Mouse (Mus musculus): ENCODE data around the gene Slc2a8. TPM values are rescaled to one million over a fixed set of nuclear protein-coding genes. Genes with fewer than 3 reads are reported as not detected.
"Not testable (repeated sequence)": the region's sequence is repeated elsewhere in the genome, so short reads cannot be mapped to it uniquely, and the experiment has no call there.

Gene Slc2a8
- polyA plus RNA-seq (2015; fragmentation: Nextera tagmentation; extraction: Ambion mirVana): 19.8 and 25.7 TPM in 2 replicates

DNA sequence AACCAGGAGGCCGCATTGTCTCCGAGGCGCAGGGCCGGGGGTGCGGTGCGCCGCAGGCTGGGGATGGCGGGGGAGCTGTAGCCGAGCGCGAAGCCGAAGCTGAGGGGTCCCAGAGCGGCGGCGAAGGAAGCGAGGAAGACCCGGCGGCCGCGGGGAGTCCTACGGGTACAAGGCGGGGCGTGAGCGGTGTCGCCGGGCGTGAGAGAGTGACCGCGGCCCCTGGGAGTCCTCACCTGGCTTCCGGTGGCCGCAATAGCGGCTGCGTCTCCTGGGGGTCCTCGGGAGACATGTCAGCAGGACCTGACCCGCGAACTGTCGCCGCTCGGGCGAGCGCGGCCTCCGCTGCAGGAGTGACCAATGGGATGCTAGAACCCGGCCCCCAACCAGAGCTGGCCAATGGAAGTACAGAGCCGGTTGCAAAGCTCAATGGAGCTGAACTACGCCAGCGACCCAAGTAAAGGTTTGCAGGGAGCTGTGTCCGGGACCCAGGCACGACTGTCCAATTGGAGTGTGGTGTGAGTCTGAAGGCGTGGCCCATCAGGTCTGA, at the start of gene Slc2a8:
Gene Slc2a8 (minus strand): TSS at position 359 of the 547 bp plus-strand sequence.
- peaks cover 8% of the 10 kb centered on the region; the same call in 1 of the 2 replicates for H3K27me3 ChIP-seq
- peak; percentile 98 for ATAC-seq (ENCODE audit: low FRiP score)
- no peaks in the 10 kb centered on the region for H3K9me3 ChIP-seq
- H3K36me3 ChIP-seq: peaks cover 8% of the 10 kb centered on the region
- H3K4me3 ChIP-seq: peak within 1 kb of the TSS; percentile 87
- H3K4me2 ChIP-seq: peak within 1 kb of the TSS; percentile 99
- peak within 1 kb of the TSS; percentile 94 for H3K9ac ChIP-seq
- under 1% methylated on average over 50 of the region's 50 CpGs for WGBS
- peaks cover 37% of the 10 kb centered on the region for H3K4me1 ChIP-seq (replicated peaks)
- H3K27ac ChIP-seq: peak within 1 kb of the TSS; percentile 85

DNA sequence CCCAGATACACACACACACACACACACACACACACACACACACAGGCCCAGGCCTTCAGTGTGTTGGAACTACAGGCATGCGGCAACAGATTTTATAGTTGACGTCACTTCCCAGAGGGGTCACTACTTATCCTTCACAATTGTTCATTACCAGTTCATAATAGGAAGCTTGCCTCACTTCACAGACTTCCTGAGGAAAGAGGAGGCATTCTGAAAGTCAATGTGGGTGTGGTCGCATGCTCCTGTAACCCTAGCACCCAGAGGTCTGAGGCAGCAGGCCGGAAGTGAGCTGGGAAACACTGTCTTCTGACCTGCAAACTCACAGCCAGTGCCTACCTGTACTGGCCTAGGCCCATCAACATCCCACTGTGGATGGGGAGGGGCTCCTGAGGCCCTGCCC, 43.2 kb upstream of the Slc2a8 start:
- Histone ChIP-seq H3K27me3 (no peaks in the 10 kb centered on the region), H3K9ac (no peak overlapping the region; the same call in 1 of the 2 replicates), H3K4me1 (replicated peaks) (no peaks in the 10 kb centered on the region; the same call in 1 of the 2 replicates), H3K36me3 (peaks cover 24% of the 10 kb centered on the region), H3K9me3 (no peaks in the 10 kb centered on the region), H3K4me3 (no peak overlapping the region), H3K4me2 (no peak overlapping the region), H3K27ac (no peak overlapping the region)
- ATAC-seq (ENCODE audit: low FRiP score): no peak
- WGBS: 86% methylated on average over 4 of the region's 4 CpGs

DNA sequence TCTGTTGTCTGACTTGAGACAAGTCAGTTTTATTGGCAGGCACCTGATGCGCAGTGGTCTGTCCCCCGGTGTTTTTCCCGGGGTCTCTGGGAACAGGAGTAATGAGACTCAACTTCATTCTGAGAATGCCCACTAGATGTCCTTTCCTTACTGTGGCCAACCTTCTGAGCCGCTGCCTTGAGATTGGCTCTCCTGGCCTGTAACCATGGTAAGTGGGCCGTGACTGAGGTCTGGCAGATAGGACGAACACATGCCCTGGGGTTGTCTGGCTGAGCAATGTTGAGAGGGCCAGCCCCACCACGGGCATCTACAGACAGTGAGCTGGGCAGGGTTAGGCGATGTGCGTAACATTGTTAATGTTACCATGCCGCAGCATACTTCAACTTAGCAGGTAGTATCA, 42.7 kb upstream of the Slc2a8 start:
- ATAC-seq (ENCODE audit: low FRiP score): 0 out of 2 replicates have a peak, but pooled peaks have one; percentile 24
- peaks cover 20% of the 10 kb centered on the region for H3K36me3 ChIP-seq
- no peaks in the 10 kb centered on the region for H3K9me3 ChIP-seq
- no peaks in the 10 kb centered on the region for H3K27me3 ChIP-seq
- 68% methylated on average over 10 of the region's 10 CpGs for WGBS
- no peak overlapping the region for H3K4me2 ChIP-seq
- no peak overlapping the region for H3K4me3 ChIP-seq
- no peak overlapping the region for H3K27ac ChIP-seq
- no peaks in the 10 kb centered on the region; the same call in 1 of the 2 replicates for H3K4me1 ChIP-seq (replicated peaks)
- no peak overlapping the region for H3K9ac ChIP-seq

GRCm38 (mm10) chr2:33022846-33023245, 41.0 kb upstream of the Slc2a8 start:
- Histone ChIP-seq H3K27ac (no peak overlapping the region), H3K9ac (no peak overlapping the region), H3K9me3 (no peaks in the 10 kb centered on the region), H3K27me3 (0 out of 2 replicates have a peak, but pooled peaks cover 4% of the 10 kb centered on the region), H3K4me1 (replicated peaks) (no peaks in the 10 kb centered on the region; the same call in 1 of the 2 replicates), H3K4me2 (no peak overlapping the region), H3K4me3 (no peak overlapping the region), H3K36me3 (peaks cover 14% of the 10 kb centered on the region)
- ATAC-seq (ENCODE audit: low FRiP score): no peak
- 83% methylated on average over 6 of the region's 6 CpGs for WGBS

GRCm38 (mm10) chr2:33018026-33018425, 36.1 kb upstream of the Slc2a8 start:
- Histone ChIP-seq H3K4me2 (no peak overlapping the region), H3K4me3 (no peak overlapping the region), H3K27ac (no peak overlapping the region), H3K9ac (no peak overlapping the region), H3K27me3 (0 out of 2 replicates have a peak, but pooled peaks cover 4% of the 10 kb centered on the region), H3K36me3 (peaks cover 7% of the 10 kb centered on the region; the same call in 1 of the 2 replicates), H3K9me3 (no peaks in the 10 kb centered on the region), H3K4me1 (replicated peaks) (no peaks in the 10 kb centered on the region)
- ATAC-seq (ENCODE audit: low FRiP score): no peak
- 11% methylated on average over 6 of the region's 6 CpGs for WGBS

- H3K27me3 ChIP-seq: 0 out of 2 replicates have a peak, but pooled peaks cover 4% of the 10 kb centered on the region
- no peaks in the 10 kb centered on the region for H3K9me3 ChIP-seq
- no peak overlapping the region for H3K4me2 ChIP-seq
- no peak overlapping the region for H3K4me3 ChIP-seq
- no peak overlapping the region for H3K9ac ChIP-seq
- peaks cover 7% of the 10 kb centered on the region; the same call in 1 of the 2 replicates for H3K36me3 ChIP-seq
- no peaks in the 10 kb centered on the region for H3K4me1 ChIP-seq (replicated peaks)
- H3K27ac ChIP-seq: no peak overlapping the region
- WGBS: 79% methylated on average over 2 of the region's 2 CpGs
- ATAC-seq (ENCODE audit: low FRiP score): no peak
These were observed 35.3 kb upstream of the Slc2a8 start for GRCm38 (mm10) chr2:33017191-33017590.

DNA sequence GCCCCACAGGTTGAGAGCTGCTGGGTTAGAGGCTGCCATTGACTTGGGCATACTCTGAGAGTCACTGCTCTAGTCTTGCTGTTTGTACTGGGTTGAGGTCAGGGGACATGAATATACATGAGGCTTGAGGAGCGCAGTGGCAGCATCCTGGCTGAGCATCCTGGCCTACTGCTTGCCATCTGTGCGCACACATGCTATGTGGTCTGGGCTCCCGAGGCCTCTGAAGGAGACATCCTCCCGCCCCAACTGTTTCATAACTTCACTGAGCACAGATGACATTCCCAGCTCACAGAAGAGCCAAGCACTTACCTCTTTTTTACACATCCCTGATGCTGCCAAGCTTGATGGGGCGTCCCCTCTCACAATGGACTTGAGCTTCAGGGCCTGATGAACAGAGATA, 33.0 kb upstream of the Slc2a8 start:
- 55% methylated on average over 5 of the region's 5 CpGs for WGBS
- Histone ChIP-seq H3K9me3 (no peaks in the 10 kb centered on the region), H3K36me3 (peaks cover 7% of the 10 kb centered on the region; the same call in 1 of the 2 replicates), H3K4me2 (no peak overlapping the region), H3K4me3 (no peak overlapping the region), H3K4me1 (replicated peaks) (no peaks in the 10 kb centered on the region), H3K27ac (no peak overlapping the region), H3K27me3 (0 out of 2 replicates have a peak, but pooled peaks cover 4% of the 10 kb centered on the region), H3K9ac (no peak overlapping the region)
- no peak for ATAC-seq (ENCODE audit: low FRiP score)

- not testable (repeated sequence) for ATAC-seq (ENCODE audit: low FRiP score); H3K4me3 ChIP-seq
- WGBS: 87% methylated on average over 4 of the region's 4 CpGs
These were observed 27.2 kb upstream of the Slc2a8 start for GRCm38 (mm10) chr2:33009055-33009454.

DNA sequence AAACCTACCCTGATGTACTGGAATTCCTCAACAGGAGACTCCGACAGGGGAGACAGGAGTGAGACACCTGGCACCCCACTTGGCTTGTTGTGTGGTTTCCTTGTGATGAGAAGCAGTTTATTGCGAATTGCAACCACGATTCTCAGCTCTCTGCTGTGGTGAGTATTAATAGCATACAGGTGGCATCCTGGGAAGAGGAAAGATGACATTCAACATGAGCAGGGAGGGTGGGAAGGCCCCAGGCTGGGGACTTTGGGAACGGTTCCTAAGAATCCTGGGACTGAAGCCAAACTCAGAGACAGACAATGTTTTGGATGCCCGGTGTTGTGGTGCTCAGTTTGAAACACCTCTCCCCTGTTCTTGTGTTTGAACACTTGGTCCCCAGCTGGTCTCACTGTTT, 23.2 kb upstream of the Slc2a8 start:
- Histone ChIP-seq H3K4me2 (no peak overlapping the region), H3K27me3 (no peaks in the 10 kb centered on the region), H3K4me3 (no peak overlapping the region), H3K9me3 (no peaks in the 10 kb centered on the region), H3K9ac (no peak overlapping the region), H3K36me3 (peaks cover 47% of the 10 kb centered on the region), H3K4me1 (replicated peaks) (no peaks in the 10 kb centered on the region), H3K27ac (no peak overlapping the region)
- ATAC-seq (ENCODE audit: low FRiP score): no peak
- WGBS: 78% methylated on average over 5 of the region's 5 CpGs

More at GRCm38 (mm10) chr2:33009055-33009454, 27.2 kb upstream of the Slc2a8 start:
- H3K9ac ChIP-seq; H3K9me3 ChIP-seq; H3K4me1 ChIP-seq (replicated peaks); H3K27me3 ChIP-seq; H3K4me2 ChIP-seq; H3K27ac ChIP-seq: not testable (repeated sequence)
- peaks cover 29% of the 10 kb centered on the region for H3K36me3 ChIP-seq

- H3K27me3 ChIP-seq: no peaks in the 10 kb centered on the region
- H3K4me2 ChIP-seq: no peak overlapping the region
- no peak for ATAC-seq (ENCODE audit: low FRiP score)
- H3K9ac ChIP-seq: no peak overlapping the region
- peaks cover 47% of the 10 kb centered on the region for H3K36me3 ChIP-seq
- WGBS: 86% methylated on average over 7 of the region's 7 CpGs
- H3K4me1 ChIP-seq (replicated peaks): no peaks in the 10 kb centered on the region
- H3K4me3 ChIP-seq: no peak overlapping the region
- H3K9me3 ChIP-seq: no peaks in the 10 kb centered on the region
- no peak overlapping the region for H3K27ac ChIP-seq
These were observed 20.3 kb upstream of the Slc2a8 start for GRCm38 (mm10) chr2:33002144-33002543.

DNA sequence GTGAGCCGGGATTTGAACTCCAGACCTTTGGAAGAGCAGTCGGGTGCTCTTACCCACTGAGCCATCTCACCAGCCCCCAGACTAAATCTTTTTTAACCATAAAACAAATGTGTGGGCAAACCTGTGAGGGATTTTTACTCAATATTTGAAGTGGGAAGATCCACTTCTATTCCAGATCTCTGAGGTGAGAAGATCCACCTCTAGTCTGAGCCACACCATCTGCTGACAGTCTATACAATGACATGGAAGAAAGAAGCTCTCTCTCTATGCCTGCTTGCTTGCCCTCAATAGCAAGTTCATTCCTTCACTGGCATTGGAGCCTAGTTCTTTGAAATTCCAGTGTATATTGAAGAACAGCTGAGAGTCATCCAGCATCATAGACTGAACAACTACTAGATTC, 17.9 kb upstream of the Slc2a8 start:
- no peak for ATAC-seq (ENCODE audit: low FRiP score)
- WGBS: 95% methylated on average over 2 of the region's 2 CpGs
- no peaks in the 10 kb centered on the region for H3K4me1 ChIP-seq (replicated peaks)
- no peaks in the 10 kb centered on the region for H3K27me3 ChIP-seq
- H3K4me3 ChIP-seq: no peak overlapping the region
- H3K36me3 ChIP-seq: peaks cover 28% of the 10 kb centered on the region
- no peak overlapping the region for H3K4me2 ChIP-seq
- H3K27ac ChIP-seq: no peak overlapping the region
- H3K9me3 ChIP-seq: no peaks in the 10 kb centered on the region
- H3K9ac ChIP-seq: no peak overlapping the region

DNA sequence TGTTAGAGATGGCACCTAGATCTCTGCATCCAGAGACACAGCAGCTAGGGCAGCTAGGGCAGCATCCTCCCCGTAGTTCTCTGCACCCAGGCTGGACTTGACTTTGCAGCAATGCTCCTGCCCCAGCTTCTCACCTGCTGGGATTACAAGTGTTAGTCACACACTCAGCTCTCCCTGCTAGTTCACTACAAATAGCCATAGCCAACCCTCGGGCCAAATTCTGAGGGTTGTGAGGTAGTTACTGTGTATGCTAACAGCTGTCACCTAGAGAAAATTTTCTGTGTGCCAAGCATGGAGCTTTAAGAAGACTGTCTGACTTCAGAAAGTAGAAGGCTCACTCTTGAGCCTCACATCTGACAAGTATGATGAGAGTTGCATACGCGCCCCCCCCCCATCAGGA, 15.9 kb upstream of the Slc2a8 start:
- H3K4me2 ChIP-seq: no peak overlapping the region
- ATAC-seq (ENCODE audit: low FRiP score): no peak
- WGBS: 84% methylated on average over 4 of the region's 4 CpGs

GRCm38 (mm10) chr2:32997081-32997480, 15.2 kb upstream of the Slc2a8 start:
- no peaks in the 10 kb centered on the region for H3K4me1 ChIP-seq (replicated peaks)
- 78% methylated on average over 6 of the region's 6 CpGs for WGBS
- H3K4me3 ChIP-seq: no peak overlapping the region
- H3K9me3 ChIP-seq: no peaks in the 10 kb centered on the region
- H3K27ac ChIP-seq: no peak overlapping the region
- H3K27me3 ChIP-seq: no peaks in the 10 kb centered on the region
- no peak overlapping the region for H3K9ac ChIP-seq
- peaks cover 7% of the 10 kb centered on the region; the same call in 1 of the 2 replicates for H3K36me3 ChIP-seq
- no peak overlapping the region for H3K4me2 ChIP-seq
- no peak for ATAC-seq (ENCODE audit: low FRiP score)

More for the DNA sequence above, 15.9 kb upstream of the Slc2a8 start:
- Histone ChIP-seq H3K4me3 (no peak overlapping the region), H3K27ac (no peak overlapping the region), H3K27me3 (no peaks in the 10 kb centered on the region), H3K4me1 (replicated peaks) (no peaks in the 10 kb centered on the region), H3K9me3 (no peaks in the 10 kb centered on the region), H3K36me3 (peaks cover 11% of the 10 kb centered on the region), H3K9ac (no peak overlapping the region)
